Mouse (Mus musculus) midbrain, embryonic 12.5 days (tissue): ENCODE measurements around the gene Acacb. TPM values are rescaled to one million over a fixed set of nuclear protein-coding genes. Genes with fewer than 3 reads are reported as not detected.

Experiments used
- ATAC-seq: fragments of 200-750 bp; cut with Nextera tagmentation; 2 replicates; pipeline ENCODE4 v1.8.0; 2017; ENCODE audit warnings: low read depth, moderate TSS enrichment, moderate library complexity; ENCODE audit not compliant: low FRiP score
- H3K27ac ChIP-seq: fragments of 300-500 bp; sonication (generic); replicated peaks from 2 replicates; pipeline ENCODE4 v1.5.1; 2016; ENCODE audit warnings: mild to moderate bottlenecking
- H3K27me3 ChIP-seq: fragments of 300-500 bp; sonication (generic); 2 replicates; pipeline ENCODE4 v1.6.1; 2016; ENCODE audit warnings: mild to moderate bottlenecking
- H3K36me3 ChIP-seq: fragments of 300-500 bp; sonication (generic); 2 replicates; pipeline ENCODE4 v1.6.1; 2016
- H3K4me1 ChIP-seq: fragments of 300-500 bp; sonication (generic); 2 replicates; pipeline ENCODE4 v1.6.1; 2016
- H3K4me2 ChIP-seq: fragments of 300-500 bp; sonication (generic); replicated peaks from 2 replicates; pipeline ENCODE4 v1.6.1; 2016; ENCODE audit warnings: mild to moderate bottlenecking, moderate library complexity
- H3K4me3 ChIP-seq: fragments of 300-500 bp; sonication (generic); 2 replicates; pipeline ENCODE4 v1.5.1; 2016; ENCODE audit warnings: mild to moderate bottlenecking
- H3K9ac ChIP-seq: fragments of 300-500 bp; sonication (generic); replicated peaks from 2 replicates; pipeline ENCODE4 v1.6.1; 2016; ENCODE audit warnings: mild to moderate bottlenecking, moderate library complexity
- H3K9me3 ChIP-seq: fragments of 300-500 bp; sonication (generic); 2 replicates; pipeline ENCODE4 v1.6.1; 2016; ENCODE audit warnings: mild to moderate bottlenecking
- WGBS: fragments of 180-500 bp; shearing (Covaris S2); methylation state at CpG from one replicate; pipeline ENCODE4 v1.1.7; 2016; 5-methylcytosine and 5-hydroxymethylcytosine counted together
- polyA plus RNA-seq: library from polyadenylated mRNA; unstranded; fragments of >200 nt; fragmentation: Nextera tagmentation; extraction: Ambion mirVana; gene quantifications from 2 replicates; pipeline ENCODE4 v1.2.1, GENCODE M21; 2016

The Acacb gene
- polyA plus RNA-seq, 1 experiment from 2014 or later, result 3.1 TPM

- Histone ChIP-seq H3K4me2 (peak overlapping the region; percentile 96; the same call in 1 of the 2 replicates), H3K9ac (no peak overlapping the region), H3K4me3 (peak overlapping the region; percentile 64; the same call in 1 of the 2 replicates), H3K4me1 (peaks cover 19% of the 10 kb centered on the region), H3K27me3 (no peaks in the 10 kb centered on the region), H3K27ac (no peak overlapping the region), H3K36me3 (peaks cover 31% of the 10 kb centered on the region), H3K9me3 (no peaks in the 10 kb centered on the region)
- ATAC-seq, result no peak
- WGBS, result 85% methylated on average over 7 of the region's 7 CpGs
Observed at GRCm38 (mm10) chr5:114126499-114127244, 19.7 kb upstream of the Acacb start.

- under 1% methylated on average over 68 of the region's 69 CpGs for WGBS
- Histone ChIP-seq H3K27ac (peak within 1 kb of the TSS; percentile 81), H3K4me1 (peaks cover 28% of the 10 kb centered on the region), H3K36me3 (peaks cover 21% of the 10 kb centered on the region), H3K9me3 (no peaks in the 10 kb centered on the region), H3K4me3 (peak within 1 kb of the TSS; percentile 64), H3K4me2 (peak within 1 kb of the TSS; percentile 96), H3K9ac (peak within 1 kb of the TSS; percentile 73), H3K27me3 (no peaks in the 10 kb centered on the region)
- peak; percentile 38 for ATAC-seq
Observed at GRCm38 (mm10) chr5:114127374-114128349, 18.7 kb upstream of the Acacb start, which contains the start of gene Alkbh2. Alkbh2 (minus strand) TSS chr5:114128218.

GRCm38 (mm10) chr5:114129550-114130210 lies 16.7 kb upstream of the Acacb start:
- H3K4me3 ChIP-seq, result peak overlapping the region; percentile 87
- H3K36me3 ChIP-seq, result peaks cover 1% of the 10 kb centered on the region; the same call in 1 of the 2 replicates
- peak overlapping the region; percentile 60; the same call in 1 of the 2 replicates for H3K9ac ChIP-seq
- no peak for ATAC-seq
- peaks cover 39% of the 10 kb centered on the region for H3K4me1 ChIP-seq
- no peaks in the 10 kb centered on the region for H3K9me3 ChIP-seq
- no peaks in the 10 kb centered on the region for H3K27me3 ChIP-seq
- no peak overlapping the region for H3K27ac ChIP-seq
- WGBS, result 80% methylated on average over 15 of the region's 15 CpGs
- peak overlapping the region; percentile 98 for H3K4me2 ChIP-seq

- Histone ChIP-seq H3K4me3 (peak within 1 kb of the TSS; percentile 87), H3K9ac (peak within 1 kb of the TSS; percentile 61), H3K4me2 (peak within 1 kb of the TSS; percentile 98), H3K27ac (0 out of 2 replicates have a peak within 1 kb of the TSS, but pooled peaks have one; percentile 32), H3K27me3 (no peaks in the 10 kb centered on the region), H3K9me3 (no peaks in the 10 kb centered on the region), H3K36me3 (0 out of 2 replicates have a peak, but pooled peaks cover under 1% of the 10 kb centered on the region), H3K4me1 (peaks cover 39% of the 10 kb centered on the region)
- WGBS, result under 1% methylated on average over 29 of the region's 29 CpGs
- ATAC-seq, result peak; percentile 52
Observed at GRCm38 (mm10) chr5:114130211-114130605, 16.1 kb upstream of the Acacb start, which contains the start of gene Ung. Ung (plus strand) TSS chr5:114130386.

- Histone ChIP-seq H3K27ac (0 out of 2 replicates have a peak overlapping the region, but pooled peaks have one; percentile 32), H3K9ac (peak overlapping the region; percentile 61), H3K4me2 (peak overlapping the region; percentile 98), H3K4me1 (peaks cover 39% of the 10 kb centered on the region), H3K9me3 (no peaks in the 10 kb centered on the region), H3K4me3 (peak overlapping the region; percentile 87), H3K36me3 (0 out of 2 replicates have a peak, but pooled peaks cover 4% of the 10 kb centered on the region), H3K27me3 (no peaks in the 10 kb centered on the region)
- under 1% methylated on average over 85 of the region's 87 CpGs for WGBS
- ATAC-seq, result peak; percentile 97
Observed at GRCm38 (mm10) chr5:114130698-114131520, 15.4 kb upstream of the Acacb start.

DNA sequence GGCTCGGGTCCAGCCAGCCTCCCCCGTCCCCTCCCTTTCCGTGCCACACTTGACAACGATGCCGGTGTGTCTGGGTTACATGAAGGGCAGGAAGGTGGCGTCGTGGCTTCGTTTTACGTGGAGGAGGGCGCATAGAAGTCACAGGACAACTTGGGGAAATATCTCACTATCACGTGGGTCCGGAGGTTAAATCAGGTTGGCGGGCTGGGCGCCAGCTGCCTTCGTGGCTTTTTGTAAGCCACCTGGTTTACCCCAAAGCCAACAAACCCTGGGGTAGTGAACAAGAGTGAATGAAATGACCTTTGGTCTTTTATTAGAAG lies 14.9 kb upstream of the Acacb start:
- Histone ChIP-seq H3K4me1 (peaks cover 39% of the 10 kb centered on the region), H3K27ac (0 out of 2 replicates have a peak overlapping the region, but pooled peaks have one; percentile 22)
- ATAC-seq, result no peak

DNA sequence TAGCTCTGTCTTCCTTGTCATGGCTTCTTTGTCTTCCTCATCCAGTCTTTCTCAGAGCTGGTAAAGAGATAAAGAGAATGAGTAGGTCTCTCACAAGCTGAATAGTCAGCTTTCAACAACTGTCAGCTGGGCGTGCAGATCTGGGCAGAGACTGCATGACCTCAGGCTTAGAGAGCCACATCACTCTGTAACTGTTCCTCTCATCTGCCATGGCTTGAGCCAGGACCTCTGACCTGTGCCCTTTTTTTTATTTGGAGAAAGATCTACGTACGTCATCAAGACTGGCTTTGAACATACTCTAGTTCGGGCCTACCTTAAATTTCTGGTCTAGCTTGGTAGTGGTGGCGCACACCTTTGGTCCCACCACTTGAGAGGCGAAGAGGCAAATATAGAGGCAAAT lies 13.5 kb upstream of the Acacb start:
- 0 out of 2 replicates have a peak overlapping the region, but pooled peaks have one; percentile 4 for H3K9ac ChIP-seq
- no peak overlapping the region for H3K27ac ChIP-seq
- 80% methylated on average over 6 of the region's 6 CpGs for WGBS
- H3K4me1 ChIP-seq, result peaks cover 35% of the 10 kb centered on the region
- peaks cover 14% of the 10 kb centered on the region; the same call in 1 of the 2 replicates for H3K36me3 ChIP-seq
- no peaks in the 10 kb centered on the region for H3K27me3 ChIP-seq
- H3K9me3 ChIP-seq, result no peaks in the 10 kb centered on the region
- ATAC-seq, result no peak
- no peak overlapping the region for H3K4me2 ChIP-seq
- no peak overlapping the region for H3K4me3 ChIP-seq

More for the DNA sequence above, 14.9 kb upstream of the Acacb start:
- no peaks in the 10 kb centered on the region for H3K27me3 ChIP-seq
- under 1% methylated on average over 15 of the region's 15 CpGs for WGBS
- peak overlapping the region; percentile 61 for H3K9ac ChIP-seq
- H3K9me3 ChIP-seq, result no peaks in the 10 kb centered on the region
- peak overlapping the region; percentile 87 for H3K4me3 ChIP-seq
- peak overlapping the region; percentile 98 for H3K4me2 ChIP-seq
- peaks cover 4% of the 10 kb centered on the region; the same call in 1 of the 2 replicates for H3K36me3 ChIP-seq

GRCm38 (mm10) chr5:114134091-114134534 lies 12.2 kb upstream of the Acacb start:
- Histone ChIP-seq H3K27ac (no peak overlapping the region), H3K9ac (no peak overlapping the region), H3K9me3 (no peaks in the 10 kb centered on the region), H3K4me3 (no peak overlapping the region), H3K4me1 (peaks cover 45% of the 10 kb centered on the region), H3K27me3 (no peaks in the 10 kb centered on the region), H3K36me3 (peaks cover 14% of the 10 kb centered on the region; the same call in 1 of the 2 replicates), H3K4me2 (no peak overlapping the region)
- no peak for ATAC-seq
- 65% methylated on average over 6 of the region's 6 CpGs for WGBS

DNA sequence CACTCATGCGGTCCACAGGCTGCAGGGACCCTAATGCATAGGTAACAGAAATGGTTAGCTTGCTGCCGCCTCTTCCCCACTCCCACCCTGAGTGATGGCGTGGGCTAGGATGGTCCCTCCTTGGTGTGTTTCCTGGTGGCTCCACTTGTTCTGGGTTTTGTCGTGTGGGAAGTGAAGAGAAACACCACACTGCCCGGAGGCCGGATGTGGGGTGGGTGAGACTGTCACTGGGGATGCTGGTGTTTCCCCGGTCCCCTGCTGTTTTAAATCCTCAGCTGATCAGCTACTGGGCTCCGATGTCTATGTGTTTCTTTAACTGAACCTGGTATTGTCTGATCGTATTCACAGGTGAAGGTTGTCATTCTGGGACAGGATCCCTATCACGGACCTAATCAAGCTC lies 10.8 kb upstream of the Acacb start:
- H3K4me1 ChIP-seq, result peaks cover 48% of the 10 kb centered on the region
- peaks cover 16% of the 10 kb centered on the region for H3K36me3 ChIP-seq
- no peak for ATAC-seq
- no peak overlapping the region for H3K4me2 ChIP-seq
- 90% methylated on average over 10 of the region's 10 CpGs for WGBS
- no peak overlapping the region for H3K9ac ChIP-seq
- no peaks in the 10 kb centered on the region for H3K9me3 ChIP-seq
- no peaks in the 10 kb centered on the region for H3K27me3 ChIP-seq
- H3K4me3 ChIP-seq, result no peak overlapping the region
- no peak overlapping the region for H3K27ac ChIP-seq

- Histone ChIP-seq H3K36me3 (peaks cover 16% of the 10 kb centered on the region), H3K27ac (0 out of 2 replicates have a peak overlapping the region, but pooled peaks have one; percentile 65), H3K9ac (no peak overlapping the region), H3K4me2 (no peak overlapping the region), H3K4me1 (peaks cover 34% of the 10 kb centered on the region), H3K4me3 (no peak overlapping the region), H3K27me3 (no peaks in the 10 kb centered on the region), H3K9me3 (no peaks in the 10 kb centered on the region)
- no peak for ATAC-seq
- WGBS, result 93% methylated on average over 15 of the region's 15 CpGs
Observed at GRCm38 (mm10) chr5:114137481-114138276, 8.7 kb upstream of the Acacb start.
